Mouse (Mus musculus): ENCODE data around the gene Depdc5. TPM values are rescaled to one million over a fixed set of nuclear protein-coding genes. Genes with fewer than 3 reads are reported as not detected.

The Depdc5 gene
- total RNA-seq, 4 experiments from 2014 or later = 12.4 to 15.5 (median 14.0) TPM

DNA sequence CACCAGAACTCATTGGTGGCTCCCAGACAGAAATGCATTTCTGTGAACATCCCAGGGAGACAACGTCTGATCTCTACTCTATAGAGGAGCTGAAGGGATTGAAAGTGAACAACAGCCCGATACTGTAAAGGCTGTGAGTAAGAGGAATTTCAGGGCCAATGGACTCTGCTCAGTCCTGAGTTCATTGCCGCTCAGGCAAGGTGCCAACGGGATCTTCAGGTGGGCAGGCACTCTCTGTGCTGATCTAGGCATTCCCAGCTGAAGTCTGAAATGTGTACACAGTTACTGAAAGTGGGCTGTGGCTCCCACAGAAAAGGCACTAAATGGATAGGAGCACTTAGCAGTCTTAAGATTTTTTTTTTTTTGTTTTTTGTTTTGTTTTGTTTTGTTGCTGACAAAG, 135.3 kb downstream of the Depdc5 start:
- DNase-seq (ENCODE audit: low spot score in 2 of 2) = no peak

DNA sequence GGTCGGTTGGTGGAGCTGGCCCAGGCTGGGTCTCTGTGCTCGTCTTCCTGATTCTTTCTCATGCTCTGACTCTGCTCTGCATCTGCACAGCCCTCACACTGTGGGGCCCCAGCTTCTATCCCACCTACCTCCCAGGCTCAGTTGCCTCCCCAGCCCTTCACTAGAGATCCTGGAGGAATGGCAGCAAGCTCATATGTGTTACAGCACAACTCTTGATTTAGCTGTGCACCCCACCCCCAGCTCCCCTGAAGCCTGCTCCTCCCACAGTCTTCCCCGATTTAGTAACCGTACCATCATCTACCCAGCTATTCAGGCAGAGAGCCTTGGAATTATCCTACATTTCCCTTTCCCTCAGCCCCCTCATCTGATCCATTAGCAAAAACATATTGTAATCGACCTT, 137.6 kb downstream of the Depdc5 start:
- no peak for DNase-seq (ENCODE audit: low spot score in 2 of 2)

DNA sequence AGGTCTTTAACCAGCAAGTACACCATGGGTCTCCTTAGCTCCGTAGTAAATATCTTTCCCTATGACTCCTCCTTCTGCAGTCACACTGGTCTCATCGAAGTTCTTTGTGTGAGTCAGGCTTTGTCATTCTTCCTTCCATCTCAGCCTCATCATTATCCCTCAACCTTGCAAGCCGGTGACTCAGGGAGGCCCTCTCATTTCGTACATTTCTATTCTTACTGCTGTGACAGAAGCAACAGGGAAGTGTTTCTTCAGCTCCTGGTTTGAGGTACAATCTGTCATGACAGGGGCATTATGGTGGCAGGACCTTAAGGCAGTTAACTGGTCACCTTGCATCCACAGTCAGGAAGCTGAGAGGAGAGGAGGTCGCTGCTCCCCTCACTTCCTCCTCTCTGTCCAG, 139.3 kb downstream of the Depdc5 start:
- no peak for DNase-seq (ENCODE audit: low spot score in 2 of 2)

DNA sequence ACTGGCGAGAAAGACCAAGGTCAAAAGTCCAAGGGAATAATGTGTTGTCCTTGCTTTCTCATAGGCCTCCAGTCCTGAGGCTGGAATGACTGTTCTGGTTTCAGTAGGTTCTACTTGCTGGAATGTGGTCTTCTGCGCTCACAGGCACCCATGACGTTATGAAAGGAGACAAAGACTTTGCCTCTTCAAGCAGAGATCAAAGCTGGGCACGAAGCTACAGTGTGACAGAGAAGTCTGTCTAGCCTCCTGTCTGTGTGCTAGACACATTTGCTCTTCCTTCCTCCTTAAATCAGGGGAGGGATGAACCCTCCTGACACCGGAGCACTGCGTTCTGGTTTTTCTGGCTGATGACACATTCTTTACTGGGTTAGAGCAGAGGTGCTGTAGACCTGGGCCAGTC, 140.0 kb downstream of the Depdc5 start:
- DNase-seq (ENCODE audit: low spot score in 2 of 2) = no peak

DNA sequence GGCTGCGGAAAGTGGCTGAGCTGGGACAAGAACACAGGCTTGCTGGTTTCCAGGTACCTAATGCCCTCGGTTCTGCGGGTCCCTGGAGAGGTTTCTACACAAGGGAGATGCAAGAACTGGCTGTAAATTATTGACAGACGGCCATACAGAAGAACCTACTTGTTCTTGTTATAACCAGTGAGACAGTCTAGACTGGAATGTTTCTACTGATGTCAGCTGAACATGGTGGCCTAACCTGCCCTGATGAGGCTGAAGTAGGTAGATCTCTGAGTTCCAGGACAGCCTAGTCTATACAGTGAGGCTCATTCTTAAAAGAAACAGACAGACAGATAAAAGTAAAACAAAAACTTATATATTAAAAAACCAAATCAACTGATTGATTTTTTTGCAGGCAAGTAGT, 140.6 kb downstream of the Depdc5 start:
- DNase-seq (ENCODE audit: low spot score in 2 of 2) = no peak

DNA sequence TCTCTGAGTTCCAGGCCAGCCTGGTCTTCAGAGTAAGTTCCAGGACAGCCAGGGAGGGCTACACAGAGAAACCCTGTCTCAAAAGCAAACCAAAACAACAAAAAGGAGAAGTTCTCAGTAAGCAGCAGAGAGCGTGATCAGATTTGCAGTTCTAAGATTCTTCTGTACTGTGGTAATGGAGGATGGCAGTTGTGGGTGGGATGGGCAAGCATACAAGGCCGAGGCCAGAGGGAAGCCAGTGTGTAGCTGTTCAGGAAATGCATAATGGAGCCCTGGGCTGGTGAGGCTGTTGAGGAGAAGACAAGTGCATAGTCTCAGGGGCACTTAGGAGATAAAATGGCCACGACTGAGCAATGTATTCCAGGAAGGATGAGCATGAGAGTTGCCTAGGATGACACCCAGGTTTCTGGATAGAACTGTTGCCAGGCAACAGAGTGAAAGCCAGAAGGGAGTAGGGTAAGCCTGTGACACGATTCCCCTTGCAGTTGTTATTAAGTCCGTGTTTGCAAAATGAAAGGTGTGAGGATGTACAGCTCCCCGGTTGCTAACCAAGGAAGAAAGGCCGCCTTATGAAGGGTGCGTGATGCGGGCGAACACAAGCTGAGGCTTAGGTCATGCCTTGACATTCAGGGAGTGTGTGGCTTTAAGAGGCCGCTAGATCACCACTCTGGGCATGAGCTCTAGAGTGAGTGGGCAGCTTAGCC, 142.1 kb downstream of the Depdc5 start:
- no peak for DNase-seq (ENCODE audit: low spot score in 2 of 2)

DNA sequence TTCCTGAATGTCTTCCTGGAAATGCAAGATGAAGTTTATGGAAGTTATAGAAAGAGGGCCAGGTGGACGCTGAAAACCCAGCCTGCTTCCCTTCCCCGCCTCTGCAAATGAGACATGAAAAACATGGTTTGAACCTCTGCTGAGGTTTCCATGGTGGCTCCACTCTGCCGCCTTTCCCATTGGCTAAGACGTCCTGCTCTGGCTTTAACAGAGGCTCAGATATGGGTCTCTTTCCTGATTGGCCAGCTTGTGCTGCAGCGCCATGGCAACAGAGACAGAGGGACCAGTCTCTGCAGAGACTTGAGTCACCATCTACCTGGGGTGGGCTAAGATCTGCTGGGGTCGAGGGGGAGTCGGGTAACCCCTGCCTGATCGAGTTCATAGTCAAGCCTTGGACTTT, 143.2 kb downstream of the Depdc5 start:
- DNase-seq (ENCODE audit: low spot score in 2 of 2) = no peak

DNA sequence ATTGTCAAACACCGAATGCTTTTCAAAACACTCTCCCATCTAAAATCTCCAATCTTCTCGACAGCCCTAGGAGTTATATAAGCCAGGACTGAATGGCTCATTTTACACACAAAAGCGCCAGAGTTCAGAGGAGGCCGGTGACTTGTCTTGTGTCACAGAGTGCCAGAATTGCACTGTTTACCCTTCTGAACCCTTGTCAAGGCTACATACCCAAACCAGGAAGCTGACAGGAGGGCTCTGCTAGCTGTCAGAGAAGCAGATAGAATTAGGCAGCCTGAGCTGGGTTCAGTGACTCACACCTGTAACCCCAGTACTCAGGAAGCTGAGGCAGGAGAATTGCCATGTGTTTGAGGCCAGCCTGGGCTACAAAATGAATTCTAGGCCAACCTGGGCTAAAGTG, 143.9 kb downstream of the Depdc5 start:
- DNase-seq (ENCODE audit: low spot score in 2 of 2) = no peak

DNA sequence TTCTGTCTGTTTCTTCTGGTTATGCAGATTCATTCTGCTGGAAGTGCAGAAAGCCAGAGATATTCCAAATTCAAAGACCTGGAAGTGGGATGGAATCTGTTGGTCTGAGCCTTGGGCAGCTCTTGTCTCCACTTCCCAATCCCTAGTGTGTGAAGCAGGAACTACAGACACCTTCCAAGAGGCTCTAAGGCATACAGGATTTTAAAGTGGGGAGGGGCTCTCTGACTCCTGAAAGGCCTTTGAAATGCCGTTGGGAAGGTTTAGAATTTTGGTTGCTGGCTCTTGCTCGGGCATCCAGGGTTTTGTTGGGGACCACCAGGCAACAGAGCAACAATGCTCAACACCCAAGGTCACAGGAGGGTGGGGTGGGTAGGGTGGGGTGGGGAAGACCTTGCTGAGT, 145.8 kb downstream of the Depdc5 start:
- no peak for DNase-seq (ENCODE audit: low spot score in 2 of 2)

DNA sequence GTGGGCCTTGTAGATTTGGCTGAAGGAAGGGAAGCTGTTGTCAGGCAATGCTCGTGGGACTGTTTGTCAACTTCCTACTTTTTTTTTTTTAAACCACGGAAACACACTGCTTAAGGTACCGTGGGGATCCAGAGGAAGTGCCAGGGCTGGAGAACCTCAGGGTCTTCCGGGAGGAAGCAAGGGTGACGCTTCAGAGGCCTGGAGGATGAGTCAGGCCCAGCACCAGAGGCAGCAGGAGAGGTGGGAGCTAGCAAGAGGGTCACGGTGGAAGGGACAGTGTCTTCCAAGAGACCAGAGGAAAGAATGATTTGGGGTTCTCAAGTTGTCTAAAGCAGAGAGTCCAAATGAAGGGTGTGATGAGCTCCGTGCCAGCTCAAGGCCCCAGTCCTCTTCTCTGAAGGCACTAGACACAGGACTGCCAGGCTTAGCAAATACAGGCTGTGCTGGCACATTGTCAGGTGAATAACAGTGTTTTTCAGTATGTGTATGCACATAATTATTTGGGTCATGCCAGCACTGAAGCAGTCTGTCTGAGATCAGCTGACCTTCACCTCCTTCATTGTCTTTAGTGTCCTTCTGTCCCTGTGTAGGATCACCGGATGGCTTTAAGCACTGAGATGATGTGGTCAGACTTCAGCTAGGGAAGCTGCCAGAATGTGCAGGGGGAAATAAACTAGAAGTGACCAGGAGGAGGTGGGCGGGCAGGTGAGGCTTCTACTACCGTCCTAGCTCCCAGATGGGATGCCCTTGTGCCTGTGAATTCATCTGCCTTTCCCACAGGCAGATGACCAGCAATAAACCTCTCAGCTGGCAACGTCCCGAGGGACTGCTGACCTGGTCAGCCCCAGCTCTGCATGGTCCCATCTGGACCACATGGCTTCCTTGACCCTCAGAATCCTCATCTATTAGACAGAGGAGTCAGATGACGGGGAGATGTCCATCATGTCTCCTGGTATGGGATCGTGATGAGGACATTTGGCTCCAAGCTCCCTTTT, 146.6 kb downstream of the Depdc5 start:
- DNase-seq (ENCODE audit: low spot score in 2 of 2) = no peak

DNA sequence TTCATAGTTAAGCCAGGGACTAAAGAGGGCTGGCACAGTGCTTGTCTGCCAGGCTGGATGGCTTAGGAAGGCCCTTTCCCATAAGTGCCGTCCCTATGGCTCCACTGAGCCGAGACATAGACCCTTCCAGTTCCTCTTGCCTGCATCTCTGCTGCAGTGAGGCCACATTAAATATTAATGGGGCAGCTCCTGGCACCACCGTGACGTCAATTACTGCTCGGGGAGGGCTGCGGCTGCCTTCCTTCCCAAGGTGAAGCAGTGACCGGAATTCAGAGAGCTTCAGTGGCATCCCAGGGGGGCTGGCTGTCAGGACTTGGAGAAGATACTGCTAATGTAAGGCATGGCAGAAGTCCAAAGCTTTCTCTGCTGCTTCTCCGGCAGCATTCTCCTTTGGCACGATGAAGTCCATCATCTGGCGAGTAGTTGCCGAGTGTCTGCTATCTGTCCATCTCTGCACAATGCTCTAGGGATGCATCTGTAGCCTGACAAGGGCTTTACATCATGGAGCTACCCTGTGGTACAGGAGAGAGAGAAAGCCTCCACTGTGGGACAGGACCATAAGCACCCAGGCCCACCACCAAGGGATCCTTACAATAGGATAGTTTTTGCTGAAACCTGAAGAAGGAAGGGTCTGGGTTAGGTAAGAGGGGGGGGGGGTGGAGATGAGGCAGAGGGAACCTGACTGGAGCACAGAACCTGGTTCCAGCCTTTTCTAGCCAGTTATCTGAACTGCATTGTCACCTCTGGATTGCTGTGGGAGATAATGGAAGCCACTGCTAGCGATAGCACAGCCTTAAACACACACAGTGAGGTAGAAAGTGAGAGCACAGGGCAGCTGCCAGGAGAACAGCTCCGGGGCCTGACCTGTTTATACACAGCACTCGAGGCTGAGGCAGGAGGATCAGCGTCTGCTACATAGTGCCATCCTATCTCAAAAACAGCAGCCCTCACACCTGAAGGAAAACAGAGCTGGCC, 147.9 kb downstream of the Depdc5 start:
- no peak for DNase-seq (ENCODE audit: low spot score in 2 of 2)

DNA sequence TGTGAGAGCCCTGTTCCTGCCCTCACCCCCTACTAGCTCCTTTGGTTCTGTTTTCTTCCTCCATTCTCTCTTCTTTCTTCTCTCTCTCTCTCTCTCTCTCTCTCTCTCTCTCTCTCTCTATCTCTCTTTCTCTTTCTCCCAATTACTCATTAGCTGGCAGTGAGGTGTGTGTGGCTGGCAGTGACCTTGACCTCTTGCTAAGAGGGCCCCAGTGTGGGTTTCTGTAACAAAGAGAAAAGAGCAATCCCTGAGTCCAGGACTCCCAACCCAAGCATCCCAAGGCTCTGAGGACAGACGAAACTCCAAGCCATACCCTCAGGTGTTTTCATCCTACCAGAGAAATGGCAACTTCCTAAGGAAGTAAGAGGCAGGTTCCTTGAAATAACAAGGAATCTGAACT, 150.6 kb downstream of the Depdc5 start:
- DNase-seq (ENCODE audit: low spot score in 2 of 2) = no peak

DNA sequence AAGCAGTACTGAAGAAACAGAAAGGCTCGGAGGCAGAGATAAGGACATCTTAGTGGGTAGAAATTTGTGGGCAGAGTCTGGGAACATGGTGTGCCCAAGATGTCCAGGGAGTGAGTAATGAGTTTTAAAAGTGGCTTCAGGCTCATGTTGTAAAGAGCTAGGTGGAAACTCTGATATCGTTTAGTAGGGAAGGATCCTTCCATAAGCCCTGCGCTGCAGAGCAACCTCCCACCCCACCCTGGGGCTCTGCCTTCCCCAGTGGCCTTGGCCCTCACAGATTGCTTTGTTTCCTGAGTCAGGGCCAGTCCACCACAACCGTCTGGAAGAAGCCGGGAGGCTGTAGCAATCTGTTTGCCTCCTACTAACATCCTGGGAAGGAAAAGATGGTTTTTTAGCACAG, 152.1 kb downstream of the Depdc5 start:
- no peak for DNase-seq (ENCODE audit: low spot score in 2 of 2)

DNA sequence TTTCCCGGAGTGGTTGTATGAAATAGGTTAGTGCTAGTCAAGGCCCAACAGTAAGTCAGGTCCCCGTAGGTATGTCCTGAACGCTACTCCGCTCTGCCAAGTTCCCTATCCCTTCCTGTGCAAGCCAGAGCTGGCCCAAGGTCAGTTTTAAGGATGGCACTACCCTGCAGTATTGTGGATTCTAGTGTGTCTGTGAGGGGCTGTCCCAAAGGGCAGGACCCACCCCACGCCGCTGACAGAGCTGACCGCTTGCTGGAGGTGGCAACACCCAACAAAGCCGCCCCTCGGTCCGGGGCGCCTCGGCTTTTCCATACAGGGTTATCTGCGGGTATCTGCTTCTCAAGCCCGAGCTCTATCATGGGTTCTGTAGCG, 154.7 kb downstream of the Depdc5 start:
- no peak for DNase-seq (ENCODE audit: low spot score in 2 of 2)

DNA sequence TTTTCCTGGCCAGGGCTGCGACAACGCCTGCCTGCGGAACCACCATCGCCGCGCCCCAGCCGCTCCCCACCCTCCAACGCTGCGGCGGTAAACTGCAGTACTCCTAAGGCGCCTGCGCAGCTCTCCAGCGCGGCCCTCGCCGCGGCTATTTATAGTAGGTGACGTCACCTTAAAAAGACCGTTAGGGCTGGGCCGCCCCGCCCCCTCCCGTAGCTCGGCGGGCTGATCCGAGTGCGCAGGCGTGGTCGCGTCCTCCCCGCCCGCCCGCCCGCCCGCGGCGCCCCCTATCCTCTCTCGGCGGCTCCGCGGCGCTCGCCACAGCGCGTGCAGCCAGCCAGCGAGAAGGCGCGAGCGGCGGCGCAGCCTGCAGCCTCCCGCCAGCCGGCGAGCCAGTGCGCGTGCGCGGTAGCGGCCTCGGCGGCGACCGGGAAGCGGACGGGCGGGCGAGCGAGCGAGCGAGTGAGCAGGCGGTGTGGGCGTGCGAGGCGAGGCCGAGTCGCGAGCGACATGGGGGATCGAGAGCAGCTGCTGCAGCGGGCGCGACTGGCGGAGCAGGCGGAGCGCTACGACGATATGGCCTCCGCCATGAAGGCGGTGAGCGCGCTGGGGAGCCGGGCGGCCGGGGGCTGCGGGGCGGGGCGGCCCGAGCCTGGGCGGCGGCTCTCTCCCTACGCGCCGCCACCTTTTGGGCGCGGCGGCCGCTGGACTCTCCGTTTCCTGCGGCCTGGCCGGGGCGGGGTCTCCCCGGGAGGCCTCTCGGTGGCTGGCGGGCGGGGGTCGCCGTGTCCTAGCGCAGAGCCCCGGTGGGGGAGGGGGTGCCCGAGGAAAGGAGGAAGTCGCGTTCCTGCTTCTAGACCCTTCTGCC, 155.3 kb downstream of the Depdc5 start, which contains the start of gene Ywhah:
Ywhah (plus strand) TSS at position 256 of the 865 bp plus-strand sequence.
- DNase-seq (ENCODE audit: low spot score in 2 of 2) = peak; percentile 93 to 95

DNA sequence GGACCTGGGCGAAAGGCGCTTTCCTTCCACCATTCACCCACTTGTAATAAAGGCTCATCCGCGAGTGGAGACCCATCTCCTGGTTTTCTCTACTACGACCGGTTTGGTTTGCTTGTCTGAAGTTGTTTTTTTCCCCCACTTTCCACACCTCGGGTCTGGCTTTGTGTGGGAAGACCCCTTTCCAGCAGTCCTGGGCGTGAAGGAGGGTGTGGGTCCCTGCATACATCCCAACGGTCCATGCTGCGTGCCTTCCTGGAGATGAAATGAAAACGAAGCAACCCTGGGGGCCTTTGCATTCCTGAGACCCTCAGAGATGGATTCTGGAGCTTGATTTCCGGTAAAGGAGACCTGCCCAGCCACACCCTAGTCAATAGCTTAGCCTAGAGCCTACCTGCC, 155.9 kb downstream of the Depdc5 start:
- no peak for DNase-seq (ENCODE audit: low spot score in 2 of 2)

DNA sequence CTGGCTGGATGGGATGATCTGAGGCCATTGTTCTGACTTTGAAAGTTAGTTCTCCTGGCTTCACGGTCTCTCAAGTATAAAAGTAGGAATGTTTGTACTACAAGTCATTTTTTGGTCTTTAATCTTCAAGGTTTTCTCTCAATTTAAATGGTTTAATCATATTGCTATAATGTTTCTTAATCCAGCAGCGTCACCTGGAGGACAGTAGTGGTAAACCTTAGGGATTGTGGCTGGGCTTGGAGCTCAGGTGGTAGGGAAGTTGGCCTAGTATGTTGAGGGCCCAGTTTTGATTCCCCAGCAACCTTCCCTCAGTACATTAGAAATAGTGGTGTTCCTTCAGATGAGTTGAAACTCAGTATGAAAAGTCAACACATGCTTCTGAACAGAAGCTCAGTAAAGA, 158.1 kb downstream of the Depdc5 start:
- no peak for DNase-seq (ENCODE audit: low spot score in 2 of 2)

DNA sequence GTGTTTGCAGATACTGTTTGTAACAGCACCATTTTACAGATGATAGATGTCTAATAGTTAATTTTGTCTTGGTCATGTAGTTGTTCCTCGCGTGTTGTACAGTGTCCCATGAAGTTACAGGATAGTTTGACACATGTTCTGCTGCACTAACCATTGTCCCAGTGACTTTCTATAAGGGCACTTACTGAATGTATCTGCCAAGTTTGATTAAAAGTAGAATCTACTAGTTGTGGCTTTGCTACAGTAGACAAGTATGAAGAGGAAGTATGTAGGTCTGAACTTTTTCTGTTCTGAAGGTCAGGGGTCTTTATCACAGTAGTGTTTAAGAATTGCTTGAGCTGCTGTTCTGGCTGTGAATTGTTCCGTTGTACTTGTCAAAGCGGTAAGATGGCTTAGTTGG, 159.8 kb downstream of the Depdc5 start:
- DNase-seq (ENCODE audit: low spot score in 2 of 2) = no peak

DNA sequence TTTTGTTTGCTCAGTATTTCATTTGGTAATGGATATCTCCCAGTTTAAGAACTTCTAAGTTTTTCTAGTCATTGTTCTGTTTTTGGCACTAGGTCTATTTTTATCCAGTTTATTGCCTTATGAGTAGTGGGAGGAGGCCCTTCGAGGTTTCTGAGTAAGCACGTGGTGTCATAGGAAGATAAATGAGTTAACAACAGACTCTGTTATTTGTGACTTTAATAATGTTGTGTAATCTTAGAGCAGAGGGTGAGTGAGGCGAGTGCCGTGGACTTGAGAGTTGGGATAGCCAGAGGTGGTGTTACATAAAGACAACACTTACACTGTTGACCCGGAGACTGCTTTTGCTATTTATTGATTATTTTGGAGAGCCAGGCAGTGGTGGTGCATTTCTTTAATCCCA, 161.0 kb downstream of the Depdc5 start:
- no peak for DNase-seq (ENCODE audit: low spot score in 2 of 2)

DNA sequence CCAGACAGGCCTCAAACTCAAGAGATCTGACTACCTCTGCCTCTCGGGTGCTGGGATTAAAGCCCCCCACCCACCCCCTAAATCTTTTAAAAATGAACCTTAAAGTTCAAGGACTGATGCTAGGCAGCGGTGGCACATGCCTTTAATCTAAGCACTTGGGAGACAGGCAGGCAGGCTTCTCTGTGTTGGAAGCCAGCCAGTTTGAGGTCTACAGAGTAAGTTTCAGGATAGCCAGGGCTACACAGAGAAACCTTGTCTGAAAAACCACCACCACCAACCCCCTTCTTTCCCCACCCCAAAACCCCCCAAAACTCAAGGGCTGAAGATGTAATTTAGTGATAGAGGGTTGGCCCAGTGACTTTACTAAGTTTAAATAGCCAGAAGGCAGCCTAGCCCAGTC, 165.2 kb downstream of the Depdc5 start:
- no peak for DNase-seq (ENCODE audit: low spot score in 2 of 2)
